Comparison of ENCODE assay signal across 23 mouse cellular contexts in the genomic region with DNA sequence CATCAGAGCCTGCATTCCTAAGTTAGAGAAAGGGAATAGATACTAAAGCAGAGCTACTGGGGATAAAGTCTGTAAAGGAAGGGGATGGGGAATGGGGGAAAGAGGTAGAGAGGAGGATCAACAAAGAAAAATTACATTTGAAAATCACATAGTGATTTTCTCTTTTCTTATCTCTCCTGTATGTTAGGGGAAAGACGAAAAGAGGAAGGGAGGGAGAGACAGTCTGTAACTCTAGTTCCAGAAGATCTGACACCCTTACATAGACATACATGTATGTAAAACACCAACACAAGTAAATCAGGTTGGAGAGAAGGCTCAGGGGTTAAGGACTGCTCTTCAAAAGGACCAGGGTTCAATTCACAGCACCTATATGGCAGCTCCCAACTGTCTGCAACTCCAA. TPM values are rescaled to one million over a fixed set of nuclear protein-coding genes. Genes with fewer than 3 reads are reported as not detected.
"Had no signal": no experiment of that assay in that cellular context is flagged by ENCODE, and none has a peak within 500 bp of the region (broad histone marks: within the 10 kb centered on the region; RNA-seq: fewer than 3 reads in every experiment).

No protein-coding gene starts in this region.

- H3K27me3 ChIP-seq: neural tube, embryonic 13.5 days; neural tube, embryonic 15.5 days; stomach, embryonic 15.5 days had no signal

- H3K27ac ChIP-seq: neural tube, embryonic 13.5 days; neural tube, embryonic 15.5 days; stomach, embryonic 15.5 days; stomach, postnatal 0 days had no signal

- H3K9me3 ChIP-seq: neural tube, embryonic 13.5 days; neural tube, embryonic 15.5 days; stomach, embryonic 15.5 days had no signal

- H3K36me3 ChIP-seq: neural tube, embryonic 13.5 days; neural tube, embryonic 15.5 days; stomach, embryonic 15.5 days had no signal

- DNase-seq: retina, postnatal 1 day; right cerebral cortex, adult 18-20 months; right cerebral cortex, postnatal 14 days; right cerebral cortex, postnatal 25 days; right cerebral cortex, postnatal 4 days; spleen, adult 18-20 months; thymus, adult 18-20 months; thymus, adult 2 months; thymus, postnatal 14 days; thymus, postnatal 25 days; thymus, postnatal 36 days; thymus, postnatal 4 days had no signal

- H3K4me1 ChIP-seq: stomach, embryonic 15.5 days had no signal

- H3K9ac ChIP-seq: neural tube, embryonic 13.5 days; neural tube, embryonic 15.5 days; stomach, embryonic 15.5 days had no signal

- H3K4me3 ChIP-seq: neural tube, embryonic 13.5 days; neural tube, embryonic 15.5 days; stomach, embryonic 15.5 days had no signal

RNA-seq across cellular contexts. Expression of gene Gm28047, which starts 43.7 kb away (rescaled TPM):
- total RNA-seq: neutrophil, adult 5-6 weeks had no signal
- polyA plus RNA-seq: neural tube, embryonic 13.5 days; neural tube, embryonic 14.5 days; neural tube, embryonic 15.5 days; small intestine, adult 2 months; spleen, adult 2 months; stomach, embryonic 14.5 days; stomach, embryonic 15.5 days; stomach, embryonic 16.5 days; stomach, postnatal 0 days; thymus, adult 2 months; thymus, postnatal 0 days had no signal
